Mouse (Mus musculus) lung, postnatal 0 days (tissue): ENCODE measurements around the gene Hist1h1a.

Experiments
- CTCF ChIP-seq: IDR thresholded peaks from 2 replicates; pipeline ENCODE4 v1.5.1; 2016; ENCODE audit warnings: antibody characterized with exemption, mild to moderate bottlenecking
- EP300 ChIP-seq: IDR thresholded peaks from 2 replicates; pipeline ENCODE4 v1.6.1; 2016; ENCODE audit warnings: antibody characterized with exemption, mild to moderate bottlenecking, control low read depth

DNA sequence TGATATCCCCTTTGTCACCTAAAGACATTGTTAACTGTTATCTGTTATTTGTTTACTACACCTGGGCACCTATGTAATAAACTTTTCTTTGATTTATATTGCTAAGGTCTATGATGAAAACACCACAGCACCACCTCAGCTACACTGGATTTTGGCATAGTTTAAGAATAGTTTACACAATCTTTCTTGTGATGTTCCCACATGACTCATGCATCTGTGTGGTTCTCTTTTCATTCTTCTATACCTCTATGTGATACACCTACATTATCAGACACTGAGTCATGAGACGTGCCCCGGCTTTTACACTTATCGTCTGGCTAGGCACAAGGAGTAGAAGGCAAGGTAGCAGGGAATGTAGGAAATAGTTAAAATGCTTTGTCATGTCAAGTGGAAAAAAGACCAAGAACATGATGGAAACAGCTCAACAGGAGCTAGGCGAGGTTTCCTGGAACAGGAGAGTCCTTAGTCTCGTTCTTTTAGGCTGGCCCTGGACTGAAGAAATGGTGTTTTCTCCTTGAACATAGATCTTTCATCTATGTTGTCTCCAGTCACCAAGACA is 13.8 kb upstream of the Hist1h1a start:
- TF ChIP-seq CTCF = no peak
- peak; percentile 52; the same call in 1 of the 2 replicates for TF ChIP-seq EP300
